Mouse (Mus musculus) cerebellum, adult 9-10 months (tissue): ENCODE measurements around the gene Plekhj1.
"Not testable (repeated sequence)": the region's sequence is repeated elsewhere in the genome, so short reads cannot be mapped to it uniquely, and the experiment has no call there.

Experiments used
- DNase-seq: peaks from one replicate; pipeline ENCODE4 v3.0.0; 2022

Plekhj1 gene

DNA sequence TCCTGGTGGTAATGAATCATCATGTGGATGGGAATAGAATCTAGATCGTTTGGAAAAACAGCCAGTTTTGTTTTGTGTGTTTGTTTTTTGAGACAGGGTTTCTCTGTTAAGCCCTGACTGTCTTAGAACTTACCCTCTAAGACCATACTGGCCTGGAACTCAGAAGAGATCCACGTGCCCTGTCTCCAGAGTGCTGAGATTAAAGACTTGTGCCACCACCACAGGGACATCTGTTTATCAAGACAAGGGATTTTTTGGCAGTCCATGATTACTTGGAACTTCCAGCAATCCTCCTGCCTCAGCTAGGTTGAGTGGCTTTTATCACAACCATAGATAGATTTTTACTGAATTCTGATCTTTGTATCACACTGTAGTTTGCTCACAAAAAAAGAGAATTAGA is 26.4 kb upstream of the Plekhj1 start:
- peak; percentile 44 for DNase-seq

DNA sequence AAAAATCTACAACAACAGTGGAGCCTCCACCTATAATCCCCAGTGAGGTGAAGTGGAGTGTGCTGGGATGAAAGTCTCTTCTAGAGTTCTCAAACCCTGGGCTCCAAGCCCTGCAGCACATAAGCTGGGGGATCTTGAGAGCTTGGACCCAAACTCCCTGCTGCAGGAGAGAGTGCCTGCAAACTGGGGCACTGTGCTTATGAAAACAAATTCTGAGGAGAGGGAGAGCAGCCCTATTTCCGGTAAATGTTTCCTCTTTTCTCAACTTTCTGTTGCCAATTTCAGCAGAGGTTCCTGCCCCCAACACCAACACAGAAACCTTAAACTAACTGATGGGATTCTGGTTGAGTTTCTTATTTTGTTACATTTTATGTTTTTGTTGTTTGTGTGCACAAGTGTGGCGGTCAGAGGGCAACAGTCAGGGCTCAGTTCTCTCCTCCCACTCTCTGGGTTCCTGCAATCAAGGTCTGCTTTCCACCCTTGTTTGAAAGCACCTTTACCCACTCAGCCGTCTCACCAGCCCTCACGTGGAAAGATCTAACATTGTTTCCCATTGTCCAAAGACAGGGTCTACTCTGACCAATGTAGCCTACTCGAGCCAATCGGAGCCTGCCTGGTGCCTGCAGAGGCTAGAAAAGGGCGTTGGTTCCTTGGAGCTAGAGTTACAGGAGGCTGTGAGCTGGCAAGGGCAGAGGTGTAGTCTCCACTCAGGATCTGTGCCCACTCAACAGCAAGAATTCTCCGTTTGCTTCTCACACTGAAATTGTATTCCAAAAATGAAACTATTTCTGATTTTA is 25.6 kb upstream of the Plekhj1 start:
- no peak for DNase-seq

DNA sequence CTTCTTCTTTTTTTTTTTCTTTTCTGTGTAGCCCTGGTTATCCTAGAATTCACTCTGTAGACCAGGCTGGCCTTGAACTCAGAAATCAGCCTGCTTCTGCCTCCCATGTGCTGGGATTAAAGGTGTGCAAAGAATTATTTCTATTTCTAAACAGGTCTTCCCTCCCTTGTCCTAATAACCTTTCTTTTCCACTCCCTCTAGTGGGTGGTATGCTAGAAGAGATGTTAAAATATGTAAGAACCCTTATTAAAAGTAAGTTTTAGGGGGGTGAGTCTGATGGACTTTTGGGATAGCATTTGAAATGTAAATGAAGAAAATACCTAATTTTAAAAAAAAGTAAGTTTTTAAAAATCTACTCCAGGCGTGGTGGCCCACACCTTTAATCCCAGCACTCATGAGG is 24.9 kb upstream of the Plekhj1 start:
- DNase-seq: no peak

DNA sequence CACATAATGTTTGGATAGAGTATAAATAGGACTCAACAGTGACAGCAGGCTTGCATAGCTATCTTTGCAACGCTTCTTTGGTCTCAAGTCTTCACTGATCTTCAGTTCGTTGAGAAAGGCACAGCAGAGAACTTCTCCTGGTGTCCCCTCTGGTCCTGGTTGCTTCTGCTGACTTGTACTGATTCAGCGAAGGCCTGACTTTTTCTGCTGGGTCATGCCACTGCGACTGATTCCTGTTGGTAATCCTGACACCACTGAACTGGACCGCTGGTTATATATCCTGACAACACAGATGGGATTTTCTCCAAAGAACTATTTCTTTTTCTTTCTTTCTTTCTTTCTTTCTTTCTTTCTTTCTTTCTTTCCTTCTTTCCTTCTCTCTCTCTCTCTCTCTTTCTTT is 24.1 kb upstream of the Plekhj1 start:
- DNase-seq: no peak

DNA sequence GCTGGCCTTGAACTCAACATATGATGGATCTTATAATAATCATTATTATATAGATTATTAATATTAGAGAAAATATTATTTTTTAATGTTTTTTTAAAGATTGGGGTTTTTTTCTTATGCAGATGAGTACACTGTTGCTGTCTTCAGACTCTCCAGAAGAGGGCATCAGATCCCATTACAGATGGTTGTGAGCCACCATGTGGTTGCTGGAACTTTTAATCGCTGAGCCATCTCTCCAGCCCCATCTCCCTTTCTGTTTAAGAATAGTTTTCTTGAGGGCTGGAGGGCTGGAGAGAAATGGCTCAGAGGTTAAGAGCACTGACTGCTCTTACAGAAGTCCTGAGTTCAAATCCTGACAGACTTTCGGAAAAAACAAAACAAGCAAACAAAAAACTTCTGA is 23.6 kb upstream of the Plekhj1 start:
- DNase-seq: no peak

DNA sequence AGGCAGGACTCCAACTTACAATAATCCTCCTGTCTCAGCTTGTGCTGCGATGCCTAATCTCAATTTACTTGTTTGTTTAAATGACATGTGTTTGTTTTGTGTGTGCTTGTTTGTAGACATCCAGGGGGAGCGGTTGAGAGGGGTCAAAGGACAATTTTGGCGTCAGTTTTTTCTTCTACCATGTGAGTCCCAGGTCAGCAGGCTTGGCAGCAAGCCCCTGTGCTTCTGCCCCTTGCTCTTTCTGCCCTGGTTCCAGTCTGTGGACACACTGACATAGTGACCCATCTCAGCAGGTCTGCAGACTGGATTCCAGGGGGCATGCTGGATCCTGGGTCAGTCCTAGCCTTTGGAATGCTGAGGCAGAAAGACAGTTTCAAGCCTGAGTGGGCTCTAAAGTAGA is 21.0 kb upstream of the Plekhj1 start:
- DNase-seq: no peak

GRCm38 (mm10) chr10:80818599-80819281 is 20.3 kb upstream of the Plekhj1 start:
- no peak for DNase-seq

GRCm38 (mm10) chr10:80817955-80818354 is 19.5 kb upstream of the Plekhj1 start:
- not testable (repeated sequence) for DNase-seq

DNA sequence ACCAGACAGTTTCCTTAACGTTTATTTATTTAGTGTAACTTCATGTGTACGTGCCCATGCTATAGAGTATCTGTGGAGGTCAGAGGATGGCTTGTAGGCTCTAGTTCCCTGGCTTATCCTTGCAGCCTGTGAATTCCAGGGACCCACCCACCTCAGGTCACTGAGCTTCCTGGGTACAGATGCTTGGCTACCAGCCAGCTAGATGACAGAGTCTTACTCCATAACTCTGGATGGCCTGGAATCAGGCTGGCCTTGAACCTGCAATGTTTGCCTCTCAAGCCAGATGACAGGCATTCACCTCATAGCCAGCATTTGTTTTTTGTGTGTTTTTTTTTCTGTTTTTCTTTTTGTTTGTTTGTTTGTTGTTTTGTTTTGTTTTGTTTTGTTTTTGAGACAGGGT is 18.7 kb upstream of the Plekhj1 start:
- no peak for DNase-seq

DNA sequence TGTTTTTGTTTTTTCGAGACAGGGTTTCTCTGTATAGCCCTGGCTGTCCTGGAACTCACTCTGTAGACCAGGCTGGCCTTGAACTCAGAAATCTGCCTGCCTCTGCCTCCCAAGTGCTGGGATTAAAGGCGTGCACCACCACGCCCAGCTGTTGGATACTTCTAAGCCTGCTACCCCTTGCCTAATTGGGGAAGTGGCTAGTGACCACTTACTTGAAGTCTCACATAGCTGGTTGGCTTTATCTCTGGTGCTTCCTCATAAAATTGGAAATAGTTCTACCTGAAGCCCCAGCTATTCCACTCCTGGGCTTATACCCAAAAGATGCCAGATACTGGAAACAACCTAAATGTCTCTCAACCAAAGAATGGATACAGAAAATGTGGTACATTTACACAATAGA is 17.9 kb upstream of the Plekhj1 start:
- not testable (repeated sequence) for DNase-seq

GRCm38 (mm10) chr10:80814800-80815199 is 16.4 kb upstream of the Plekhj1 start:
- no peak for DNase-seq

DNA sequence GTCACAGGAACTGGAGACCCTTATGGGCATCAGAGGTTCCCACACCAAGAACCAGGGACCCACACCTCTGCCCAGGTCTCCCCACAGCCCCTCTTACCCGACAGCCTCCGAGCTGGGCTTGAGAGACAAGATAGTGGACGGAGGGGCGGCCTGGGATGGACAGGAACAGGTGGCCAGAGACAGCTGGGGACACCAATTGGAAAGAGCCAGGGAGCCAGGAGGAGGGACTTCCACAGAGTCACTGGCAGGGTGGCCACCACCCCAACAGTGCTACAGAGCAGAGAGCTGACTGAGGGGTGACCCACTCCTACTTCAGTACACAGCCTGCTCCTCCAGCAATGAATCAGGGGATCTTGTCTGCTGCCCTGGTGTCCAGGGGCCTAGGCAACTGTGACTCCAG is 14.9 kb upstream of the Plekhj1 start, which contains the start of gene Jsrp1:
Gene Jsrp1 (minus strand): TSS at position 133 of the 400 bp plus-strand sequence.
- DNase-seq: no peak

- DNase-seq: no peak
These were observed 14.1 kb upstream of the Plekhj1 start for GRCm38 (mm10) chr10:80812391-80813041.

GRCm38 (mm10) chr10:80810084-80810483 is 11.7 kb upstream of the Plekhj1 start:
- no peak for DNase-seq

DNA sequence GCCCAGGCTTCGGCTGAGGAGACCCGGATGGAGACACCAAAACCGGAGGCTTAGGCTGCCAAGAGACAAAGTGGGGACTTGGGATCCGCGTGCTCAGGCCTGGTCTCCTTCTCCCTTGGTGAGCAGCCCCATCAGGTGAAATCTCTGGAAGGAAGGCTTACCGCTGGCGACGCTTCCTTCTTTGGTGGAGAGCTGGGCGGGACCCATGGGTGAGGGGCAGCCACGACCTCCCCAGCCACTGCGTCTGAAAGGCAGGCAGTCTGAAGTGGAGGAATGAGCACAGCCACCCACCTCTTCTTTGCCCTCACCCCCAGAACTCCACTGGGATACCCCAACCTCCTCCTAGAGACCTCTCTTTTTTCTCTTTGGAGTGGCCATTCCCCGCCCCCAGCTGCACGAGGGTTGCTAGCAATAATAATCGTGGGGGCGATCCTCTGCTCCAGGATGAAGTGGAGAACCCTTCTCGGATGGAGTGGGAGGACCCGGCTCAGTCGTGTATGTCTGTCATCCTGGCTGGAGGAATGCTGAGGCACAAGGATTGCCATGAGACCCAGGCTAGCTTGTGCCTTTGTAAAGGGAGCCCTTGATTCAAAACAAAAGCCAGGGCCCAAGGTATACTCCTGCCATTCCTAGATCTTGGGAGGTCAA is 10.7 kb upstream of the Plekhj1 start:
- no peak for DNase-seq

GRCm38 (mm10) chr10:80808099-80808984 is 9.9 kb upstream of the Plekhj1 start:
- peak; percentile 51 for DNase-seq

- DNase-seq: peak; percentile 88
These were observed 8.7 kb upstream of the Plekhj1 start for GRCm38 (mm10) chr10:80807057-80807627.

GRCm38 (mm10) chr10:80806341-80807056 is 8.1 kb upstream of the Plekhj1 start:
- DNase-seq: peak; percentile 64

GRCm38 (mm10) chr10:80805925-80806324 is 7.5 kb upstream of the Plekhj1 start:
- peak; percentile 88 for DNase-seq

DNA sequence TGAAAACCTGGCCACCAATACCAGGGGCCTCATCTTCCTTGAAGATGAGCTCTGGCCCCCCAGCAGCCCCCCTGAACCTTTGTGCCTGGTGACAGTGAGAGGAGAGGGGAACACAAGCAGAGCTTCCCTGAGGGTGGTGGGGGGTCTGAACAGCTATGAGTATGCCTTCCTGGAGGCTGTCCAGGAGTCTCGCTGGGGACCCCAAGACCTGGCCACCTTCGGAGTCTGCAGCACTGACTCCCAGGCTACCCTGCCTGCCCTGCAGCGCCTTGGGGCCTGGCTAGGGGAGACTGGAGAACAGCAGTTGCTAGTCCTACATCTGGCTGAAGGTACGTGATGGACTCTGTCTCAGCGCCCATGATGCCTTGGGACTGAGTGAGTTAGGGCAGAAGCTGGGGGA is 6.9 kb upstream of the Plekhj1 start:
- DNase-seq: peak; percentile 56

- peak; percentile 53 for DNase-seq
These were observed 6.5 kb upstream of the Plekhj1 start, which contains the start of gene Amh for GRCm38 (mm10) chr10:80804916-80805315. Gene Amh (plus strand): TSS chr10:80805243.
